Mouse (Mus musculus) hindbrain, embryonic 10.5 days (tissue): Measurements from ENCODE around the gene Sdhc. TPM values are rescaled to one million over a fixed set of nuclear protein-coding genes. Genes with fewer than 3 reads are reported as not detected.
"Not testable (repeated sequence)": the region's sequence is repeated elsewhere in the genome, so short reads cannot be mapped to it uniquely, and the experiment has no call there.

ENCODE experiments used
- DNase-seq: peaks from one replicate; pipeline ENCODE4 v3.0.0-alpha.2; 2017; ENCODE audit warnings: low spot score
- H3K27ac ChIP-seq: fragments of 300-500 bp; sonication (generic); 2 replicates; pipeline ENCODE4 v1.5.1; 2016; ENCODE audit warnings: mild to moderate bottlenecking, moderate library complexity
- H3K27me3 ChIP-seq: fragments of 300-500 bp; sonication (generic); 2 replicates; pipeline ENCODE4 v1.6.1; 2016; ENCODE audit warnings: mild to moderate bottlenecking; ENCODE audit not compliant: poor library complexity, insufficient read depth, severe bottlenecking
- H3K36me3 ChIP-seq: fragments of 300-500 bp; sonication (generic); 2 replicates; pipeline ENCODE4 v1.6.1; 2016; ENCODE audit warnings: mild to moderate bottlenecking, moderate library complexity
- H3K4me1 ChIP-seq: fragments of 300-500 bp; sonication (generic); replicated peaks from 2 replicates; pipeline ENCODE4 v1.6.1; 2016; ENCODE audit warnings: mild to moderate bottlenecking
- H3K4me3 ChIP-seq: fragments of 300-500 bp; sonication (generic); 2 replicates; pipeline ENCODE4 v1.5.1; 2016; ENCODE audit warnings: mild to moderate bottlenecking, moderate library complexity
- H3K9me3 ChIP-seq: fragments of 300-500 bp; sonication (generic); 2 replicates; pipeline ENCODE4 v1.6.1; 2016; ENCODE audit warnings: mild to moderate bottlenecking, moderate library complexity
- WGBS: fragments of 180-500 bp; shearing (Covaris S2); methylation state at CpG from one replicate; pipeline ENCODE4 v1.1.7; 2016; 5-methylcytosine and 5-hydroxymethylcytosine counted together
- polyA plus RNA-seq: library from polyadenylated mRNA; unstranded; fragments of >200 nt; fragmentation: Nextera tagmentation; extraction: Ambion mirVana; gene quantifications from 2 replicates; pipeline ENCODE4 v1.2.1, GENCODE M21; 2016

Sdhc gene
- polyA plus RNA-seq, 1 experiment from 2014 or later, result 301 TPM

- DNase-seq, result no peak
- Histone ChIP-seq H3K27me3 (no peaks in the 10 kb centered on the region), H3K27ac (0 out of 2 replicates have a peak overlapping the region, but pooled peaks have one; percentile 24), H3K36me3 (no peaks in the 10 kb centered on the region), H3K9me3 (no peaks in the 10 kb centered on the region), H3K4me1 (peaks cover 10% of the 10 kb centered on the region), H3K4me3 (peak overlapping the region; percentile 71)
- WGBS, result 10% methylated on average over 10 of the region's 10 CpGs
Observed at GRCm38 (mm10) chr1:171103179-171103840, 47.1 kb downstream of the Sdhc start.

- under 1% methylated on average over 35 of the region's 35 CpGs for WGBS
- Histone ChIP-seq H3K27ac (peak overlapping the region; percentile 86), H3K4me3 (peak overlapping the region; percentile 71), H3K27me3 (no peaks in the 10 kb centered on the region), H3K36me3 (no peaks in the 10 kb centered on the region), H3K9me3 (no peaks in the 10 kb centered on the region), H3K4me1 (peaks cover 10% of the 10 kb centered on the region)
- DNase-seq, result peak; percentile 92
Observed at GRCm38 (mm10) chr1:171102547-171103177, 47.7 kb downstream of the Sdhc start.

- peak overlapping the region; percentile 86 for H3K27ac ChIP-seq
- H3K9me3 ChIP-seq, result no peaks in the 10 kb centered on the region
- no peaks in the 10 kb centered on the region for H3K36me3 ChIP-seq
- under 1% methylated on average over 40 of the region's 40 CpGs for WGBS
- peak overlapping the region; percentile 71 for H3K4me3 ChIP-seq
- peak; percentile 89 for DNase-seq
- peaks cover 10% of the 10 kb centered on the region for H3K4me1 ChIP-seq
- 0 out of 2 replicates have a peak, but pooled peaks cover 4% of the 10 kb centered on the region for H3K27me3 ChIP-seq
Observed at GRCm38 (mm10) chr1:171101733-171102546, 48.5 kb downstream of the Sdhc start.

- Histone ChIP-seq H3K36me3 (no peaks in the 10 kb centered on the region), H3K4me1 (peaks cover 18% of the 10 kb centered on the region), H3K9me3 (no peaks in the 10 kb centered on the region), H3K27ac (no peak overlapping the region), H3K4me3 (no peak overlapping the region), H3K27me3 (0 out of 2 replicates have a peak, but pooled peaks cover 6% of the 10 kb centered on the region)
- WGBS, result 54% methylated on average over 2 of the region's 2 CpGs
- no peak for DNase-seq
Observed at GRCm38 (mm10) chr1:171101033-171101432, 49.4 kb downstream of the Sdhc start.

DNA sequence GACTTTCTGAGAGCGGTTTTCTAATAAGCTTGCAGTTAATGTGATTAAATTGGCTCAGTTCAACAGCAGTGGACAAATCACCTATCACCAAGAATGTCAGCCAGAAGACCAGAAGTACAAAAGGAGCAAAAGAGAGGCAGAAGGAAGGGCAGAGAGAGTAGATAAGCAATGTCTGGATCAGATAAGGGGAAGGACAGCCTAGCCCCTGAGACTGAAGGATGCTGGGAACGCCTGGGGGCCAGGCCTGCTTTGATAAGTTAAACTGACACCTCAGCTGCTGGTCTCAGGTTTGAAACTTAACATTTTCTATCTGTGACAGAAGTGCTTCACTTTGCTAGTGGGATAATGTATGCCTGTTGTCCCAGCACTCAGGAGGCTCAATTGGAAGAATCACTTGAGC, 52.8 kb downstream of the Sdhc start:
- 55% methylated on average over 2 of the region's 2 CpGs for WGBS
- Histone ChIP-seq H3K4me3 (no peak overlapping the region), H3K4me1 (peaks cover 17% of the 10 kb centered on the region), H3K9me3 (no peaks in the 10 kb centered on the region), H3K36me3 (no peaks in the 10 kb centered on the region), H3K27me3 (0 out of 2 replicates have a peak, but pooled peaks cover 6% of the 10 kb centered on the region), H3K27ac (no peak overlapping the region)
- DNase-seq, result no peak

- peaks cover 17% of the 10 kb centered on the region for H3K4me1 ChIP-seq
- no peak for DNase-seq
- no peak overlapping the region for H3K27ac ChIP-seq
- H3K9me3 ChIP-seq, result no peaks in the 10 kb centered on the region
- H3K36me3 ChIP-seq, result no peaks in the 10 kb centered on the region
- H3K4me3 ChIP-seq, result no peak overlapping the region
- 0 out of 2 replicates have a peak, but pooled peaks cover 6% of the 10 kb centered on the region for H3K27me3 ChIP-seq
Observed at GRCm38 (mm10) chr1:171097136-171097535, 53.3 kb downstream of the Sdhc start.

DNA sequence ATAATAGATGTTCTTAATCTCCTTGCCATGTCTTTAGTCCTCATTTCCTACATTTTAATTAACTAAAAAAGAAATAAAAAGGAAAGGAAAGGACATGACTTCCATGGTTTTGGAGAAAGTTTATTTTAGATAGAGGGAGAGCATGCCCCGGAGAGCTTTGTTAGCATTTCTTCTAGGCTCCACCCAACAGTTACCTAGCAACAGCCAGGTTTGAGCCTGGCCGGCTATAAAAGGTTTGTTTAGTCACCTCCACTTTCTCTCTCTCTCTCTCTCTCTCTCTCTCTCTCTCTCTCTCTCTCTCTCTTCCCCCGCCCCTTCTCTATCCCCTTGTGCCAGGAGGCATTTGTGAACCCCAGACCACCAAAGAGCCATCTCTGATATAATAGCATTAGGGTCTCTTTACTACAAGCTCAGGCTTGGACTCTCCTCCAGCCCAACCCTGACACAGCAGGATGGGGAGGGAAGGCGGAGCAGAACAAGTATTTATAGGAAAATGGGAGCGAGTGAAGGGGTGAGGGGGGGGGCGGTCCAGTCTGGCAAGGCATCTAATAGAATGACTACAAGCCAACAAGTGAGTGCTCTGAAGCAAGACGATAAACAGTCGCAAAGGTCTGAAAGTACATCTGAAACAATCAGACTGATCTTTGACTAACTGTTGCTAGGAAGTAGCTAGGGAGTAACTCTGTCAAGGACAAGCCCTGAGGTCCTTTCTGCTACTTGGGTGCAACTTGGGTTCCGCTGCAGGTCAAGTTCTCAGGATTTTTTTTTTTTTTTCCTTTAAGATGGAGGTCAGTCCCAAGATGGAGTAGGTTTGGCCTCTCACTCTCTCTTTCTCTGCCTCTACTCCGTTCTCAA, 54.1 kb downstream of the Sdhc start:
- no peaks in the 10 kb centered on the region for H3K9me3 ChIP-seq
- 0 out of 2 replicates have a peak, but pooled peaks cover 6% of the 10 kb centered on the region for H3K27me3 ChIP-seq
- WGBS, result 24% methylated on average over 10 of the region's 10 CpGs
- 0 out of 2 replicates have a peak overlapping the region, but pooled peaks have one; percentile 21 for H3K4me3 ChIP-seq
- DNase-seq, result peak; percentile 20
- H3K4me1 ChIP-seq, result peaks cover 17% of the 10 kb centered on the region
- H3K27ac ChIP-seq, result no peak overlapping the region
- no peaks in the 10 kb centered on the region for H3K36me3 ChIP-seq

GRCm38 (mm10) chr1:171094424-171094823, 56.0 kb downstream of the Sdhc start:
- H3K4me1 ChIP-seq, result peaks cover 14% of the 10 kb centered on the region
- DNase-seq, result no peak

GRCm38 (mm10) chr1:171090761-171091160, 59.6 kb downstream of the Sdhc start:
- 76% methylated on average over 2 of the region's 2 CpGs for WGBS
- peaks cover 30% of the 10 kb centered on the region for H3K27me3 ChIP-seq

More at GRCm38 (mm10) chr1:171094424-171094823, 56.0 kb downstream of the Sdhc start:
- H3K4me3 ChIP-seq, result no peak overlapping the region
- WGBS, result 79% methylated on average over 4 of the region's 4 CpGs
- H3K27ac ChIP-seq, result no peak overlapping the region
- H3K27me3 ChIP-seq, result peaks cover 11% of the 10 kb centered on the region; the same call in 1 of the 2 replicates
- no peaks in the 10 kb centered on the region for H3K9me3 ChIP-seq
- no peaks in the 10 kb centered on the region for H3K36me3 ChIP-seq

DNA sequence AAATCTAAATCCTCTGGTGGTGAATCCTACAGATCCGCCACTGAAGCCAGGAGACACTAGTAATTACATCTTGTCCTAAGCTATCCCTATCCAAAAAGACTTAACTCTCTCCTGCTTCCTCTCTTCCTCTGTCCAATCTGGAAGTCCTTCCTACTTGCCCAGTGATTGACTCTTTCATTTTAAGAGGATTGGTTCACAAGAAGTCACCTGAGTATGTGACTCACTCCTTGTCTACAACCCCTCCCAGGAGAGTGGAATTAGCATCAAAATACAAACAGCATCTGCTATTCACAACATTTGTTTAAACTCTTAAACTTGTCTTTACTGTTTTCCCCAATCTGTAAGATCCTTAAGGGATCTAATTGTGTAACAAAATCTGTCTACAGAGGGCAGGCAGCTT, 60.5 kb downstream of the Sdhc start:
- H3K36me3 ChIP-seq, result no peaks in the 10 kb centered on the region
- DNase-seq, result no peak
- H3K27me3 ChIP-seq, result peaks cover 35% of the 10 kb centered on the region
- H3K4me3 ChIP-seq, result no peak overlapping the region
- no peaks in the 10 kb centered on the region for H3K9me3 ChIP-seq
- H3K27ac ChIP-seq, result no peak overlapping the region
- 92% methylated on average over 1 of the region's 1 CpGs for WGBS
- peaks cover 11% of the 10 kb centered on the region for H3K4me1 ChIP-seq

More at GRCm38 (mm10) chr1:171090761-171091160, 59.6 kb downstream of the Sdhc start:
- Histone ChIP-seq H3K9me3 (no peaks in the 10 kb centered on the region), H3K4me3 (no peak overlapping the region), H3K36me3 (no peaks in the 10 kb centered on the region), H3K4me1 (peaks cover 14% of the 10 kb centered on the region), H3K27ac (no peak overlapping the region)
- DNase-seq, result no peak

DNA sequence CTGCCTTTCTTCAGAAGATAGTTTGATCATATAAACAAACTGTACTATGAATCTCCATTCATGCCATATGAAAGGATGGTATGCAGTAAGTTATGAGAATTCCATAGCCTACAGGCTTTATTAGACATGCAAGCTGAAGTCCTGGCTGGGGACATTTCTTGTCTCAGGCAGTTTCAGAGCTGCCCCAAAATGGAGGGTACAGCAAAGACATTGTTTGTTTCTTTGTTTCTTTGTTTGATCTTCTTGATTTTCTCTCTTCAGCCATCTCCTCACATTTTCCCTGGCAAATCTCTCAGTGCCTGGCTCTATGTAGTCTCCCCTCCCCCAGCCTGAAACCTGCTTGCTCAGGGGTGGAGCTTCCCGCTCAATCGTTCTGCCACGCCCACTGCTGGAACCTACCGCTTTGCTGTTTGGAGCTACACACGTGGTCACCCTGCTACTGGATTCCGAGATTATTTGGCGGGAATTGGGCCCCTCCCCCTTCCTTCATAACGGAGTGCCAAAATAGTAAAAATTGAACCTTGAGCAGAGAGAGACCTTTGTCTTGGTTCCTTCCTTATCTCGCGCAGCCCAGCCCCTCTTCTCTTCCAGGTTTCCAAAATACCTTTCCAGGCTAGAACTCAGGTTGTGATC, 62.0 kb downstream of the Sdhc start:
- H3K36me3 ChIP-seq, H3K9me3 ChIP-seq, H3K27ac ChIP-seq: not testable (repeated sequence)
- peak; percentile 29 for DNase-seq
- H3K4me1 ChIP-seq, result peaks cover 10% of the 10 kb centered on the region
- peaks cover 39% of the 10 kb centered on the region for H3K27me3 ChIP-seq
- 5% methylated on average over 10 of the region's 10 CpGs for WGBS
- H3K4me3 ChIP-seq, result peak overlapping the region; percentile 24
